Mouse (Mus musculus): ENCODE results near the gene Epx. TPM values are rescaled to one million over a fixed set of nuclear protein-coding genes. Genes with fewer than 3 reads are reported as not detected.

The Epx gene
- total and polyA plus RNA-seq, 3 experiments = 0.03 TPM; not detected in 2

GRCm38 (mm10) chr11:87821502-87821901, 53.8 kb downstream of the Epx start:
- DNase-seq (ENCODE audit: low read depth, low spot score) = no peak
- Histone ChIP-seq H3K27me3 (ENCODE audit: control insufficient read depth in 1 of 2, insufficient read depth in 2 of 2, low read length in 2 of 2) (peaks cover 11 to 17% of the 10 kb centered on the region in 2 experiments), H3K79me2 (ENCODE audit: control insufficient read depth, insufficient read depth, low read length, poor library complexity) (no peaks in the 10 kb centered on the region), H3K27ac (ENCODE audit: control insufficient read depth, low read depth, low read length) (no peak overlapping the region), H3K4me3 (ENCODE audit: control insufficient read depth in 1 of 2, insufficient read depth in 1 of 2, low read depth in 2 of 2, low read length in 2 of 2) (no peak overlapping the region), H3K9ac (ENCODE audit: control insufficient read depth, low read depth, low read length, poor library complexity, severe bottlenecking) (no peak overlapping the region), H3K9me3 (replicated peaks; ENCODE audit: insufficient read depth, low read length) (no peaks in the 10 kb centered on the region), H3K36me3 (ENCODE audit: control insufficient read depth in 1 of 2, insufficient read depth in 2 of 2, low read length in 2 of 2) (no peaks in the 10 kb centered on the region), H3K4me1 (ENCODE audit: control insufficient read depth in 1 of 2, insufficient read depth in 2 of 2, low read length in 2 of 2) (no peaks in the 10 kb centered on the region)
- TF ChIP-seq MAX (IDR thresholded peaks at IDR 0.05; ENCODE audit: low read length) = no peak
- TF ChIP-seq ELF1 (IDR thresholded peaks at IDR 0.05; ENCODE audit: low read depth, low read length) = no peak
- TF ChIP-seq MXI1 (IDR thresholded peaks at IDR 0.05; ENCODE audit: low read depth, low read length) = no peak
- no peak for TF ChIP-seq RAD21 (IDR thresholded peaks at IDR 0.05; ENCODE audit: low read depth, low read length)
- TF ChIP-seq USF2 (IDR thresholded peaks at IDR 0.05; ENCODE audit: borderline replicate concordance in 1 of 2, insufficient read depth in 1 of 2, low read depth in 1 of 2, low read length in 2 of 2) = no peak
- no peak for TF ChIP-seq ETS1 (IDR thresholded peaks at IDR 0.05; ENCODE audit: low read depth, low read length)
- TF ChIP-seq UBTF (IDR thresholded peaks at IDR 0.05; ENCODE audit: borderline replicate concordance, insufficient read depth, low read depth, low read length) = no peak
- TF ChIP-seq CHD1 (IDR thresholded peaks at IDR 0.05; ENCODE audit: low read depth, low read length) = no peak
- TF ChIP-seq GABPA (IDR thresholded peaks at IDR 0.05; ENCODE audit: low read depth, low read length) = no peak
- no peak for TF ChIP-seq CTCF (IDR thresholded peaks at IDR 0.05 in 2 of 3, conservative IDR thresholded peaks at IDR 0.05 in 1 of 3; ENCODE audit: control insufficient read depth in 1 of 3, insufficient read depth in 1 of 3, low read depth in 2 of 3, low read length in 3 of 3, poor library complexity in 1 of 3, severe bottlenecking in 1 of 3)
- TF ChIP-seq MYB (IDR thresholded peaks at IDR 0.05; ENCODE audit: low read depth, low read length) = no peak
- TF ChIP-seq GATA1 (IDR thresholded peaks at IDR 0.05; ENCODE audit: low read depth, low read length) = no peak
- TF ChIP-seq TCF12 (IDR thresholded peaks at IDR 0.05; ENCODE audit: low read depth, low read length) = no peak

- TF ChIP-seq CHD2 (IDR thresholded peaks at IDR 0.05; ENCODE audit: low read length) (no peak), SMC3 (IDR thresholded peaks at IDR 0.05; ENCODE audit: low read depth, low read length) (no peak), POLR2A (IDR thresholded peaks at IDR 0.05; ENCODE audit: control insufficient read depth in 1 of 2, insufficient read depth in 1 of 2, low read depth in 1 of 2, low read length in 2 of 2, poor library complexity in 1 of 2) (no peak), ELF1 (IDR thresholded peaks at IDR 0.05; ENCODE audit: low read depth, low read length) (no peak), NELFE (IDR thresholded peaks at IDR 0.05; ENCODE audit: low read depth, low read length) (no peak), ETS1 (IDR thresholded peaks at IDR 0.05; ENCODE audit: low read depth, low read length) (no peak), CHD1 (IDR thresholded peaks at IDR 0.05; ENCODE audit: low read depth, low read length) (no peak), SIN3A (IDR thresholded peaks at IDR 0.05; ENCODE audit: low read length) (no peak), NRF1 (IDR thresholded peaks at IDR 0.05; ENCODE audit: insufficient read depth, low read depth, low read length, poor library complexity, severe bottlenecking) (no peak), EP300 (IDR thresholded peaks at IDR 0.05; ENCODE audit: low read depth in 1 of 2, low read length in 2 of 2) (no peak), HCFC1 (IDR thresholded peaks at IDR 0.05; ENCODE audit: low read depth, low read length) (no peak), MEF2A (IDR thresholded peaks at IDR 0.05; ENCODE audit: extremely low read depth, insufficient replicate concordance, low read depth, low read length, poor library complexity, severe bottlenecking) (no peak), GATA1 (IDR thresholded peaks at IDR 0.05; ENCODE audit: low read depth, low read length) (no peak), TBP (IDR thresholded peaks at IDR 0.05; ENCODE audit: low read depth, low read length) (no peak), KAT2A (conservative IDR thresholded peaks at IDR 0.05; ENCODE audit: low read depth, low read length) (no peak), MAX (IDR thresholded peaks at IDR 0.05; ENCODE audit: low read length) (no peak), GABPA (IDR thresholded peaks at IDR 0.05; ENCODE audit: low read depth, low read length) (no peak), RAD21 (IDR thresholded peaks at IDR 0.05; ENCODE audit: low read depth, low read length) (no peak)
- H3K27me3 ChIP-seq (ENCODE audit: control insufficient read depth in 1 of 2, insufficient read depth in 2 of 2, low read length in 2 of 2) = peaks cover 0 to 5% of the 10 kb centered on the region in 2 experiments; a peak in 3 of 4 replicates
- no peak for DNase-seq (ENCODE audit: low read depth, low spot score)
- no peaks in the 10 kb centered on the region for H3K4me1 ChIP-seq (ENCODE audit: control insufficient read depth in 1 of 2, insufficient read depth in 2 of 2, low read length in 2 of 2)
- H3K9me3 ChIP-seq (replicated peaks; ENCODE audit: insufficient read depth, low read length) = no peaks in the 10 kb centered on the region
- no peaks in the 10 kb centered on the region for H3K79me2 ChIP-seq (ENCODE audit: control insufficient read depth, insufficient read depth, low read length, poor library complexity)
- no peak overlapping the region for H3K4me3 ChIP-seq (ENCODE audit: control insufficient read depth in 1 of 2, insufficient read depth in 1 of 2, low read depth in 2 of 2, low read length in 2 of 2)
- no peaks in the 10 kb centered on the region for H3K36me3 ChIP-seq (ENCODE audit: control insufficient read depth in 1 of 2, insufficient read depth in 2 of 2, low read length in 2 of 2)
- H3K27ac ChIP-seq (ENCODE audit: control insufficient read depth, low read depth, low read length) = no peak overlapping the region
- no peak overlapping the region for H3K9ac ChIP-seq (ENCODE audit: control insufficient read depth, low read depth, low read length, poor library complexity, severe bottlenecking)
Measured at GRCm38 (mm10) chr11:87817443-87817773, 57.9 kb downstream of the Epx start.

All from MEL (cell line).